7 mouse cellular contexts compared by ENCODE assay signal in genomic region chr17:5813863-5814640, GRCm38 (mm10). TPM values are rescaled to one million over a fixed set of nuclear protein-coding genes. Genes with fewer than 3 reads are reported as not detected.
DNase-seq lines count a peak whose midpoint lies in the region; ATAC-seq and TF ChIP-seq lines count a peak whose summit lies in the region.

No protein-coding gene starts in this region.

- peak; percentile 61 for TF ChIP-seq EP300 in CH12.LX (IDR thresholded peaks at IDR 0.05; ENCODE audit: low read length)

- no peak overlapping the region for H3K4me3 ChIP-seq in lung, embryonic 15.5 days
- no peak overlapping the region for H3K4me3 ChIP-seq in CH12.LX (replicated peaks in 1 of 3; ENCODE audit: low read depth in 2 of 3, low read length in 2 of 3, poor library complexity in 1 of 3)
- no peak overlapping the region for H3K4me3 ChIP-seq in layer of hippocampus, adult 2 months
- H3K4me3 ChIP-seq in midbrain, embryonic 16.5 days (ENCODE audit: low read depth, low read length) = no peak overlapping the region

- TF ChIP-seq CTCF in CH12.LX (conservative IDR thresholded peaks at IDR 0.05 in 1 of 2, IDR thresholded peaks at IDR 0.05 in 1 of 2; ENCODE audit: low read depth in 2 of 2, low read length in 2 of 2) = no peak
- TF ChIP-seq CTCF in layer of hippocampus, adult 2 months (conservative IDR thresholded peaks at IDR 0.05) = no peak

- dilution Hi-C loops in CH12.LX (cut with MboI; ENCODE audit: extremely low pct_ligation_motif_present, extremely low pct_unique_long_range_greater_than_20kb, low sequenced_read_pairs) = no loop called here

- peaks cover 12% of the 10 kb centered on the region for H3K4me1 ChIP-seq in lung, embryonic 15.5 days
- H3K4me1 ChIP-seq in CH12.LX (ENCODE audit: control insufficient read depth in 1 of 2, insufficient read depth in 2 of 2) = peaks cover 3 to 21% of the 10 kb centered on the region in 2 experiments
- no peaks in the 10 kb centered on the region for H3K4me1 ChIP-seq in midbrain, embryonic 16.5 days (ENCODE audit: control insufficient read depth, insufficient read depth, low read length)

- no peaks in the 10 kb centered on the region for H3K36me3 ChIP-seq in lung, embryonic 15.5 days
- H3K36me3 ChIP-seq in CH12.LX (replicated peaks in 1 of 2; ENCODE audit: control insufficient read depth in 1 of 2, insufficient read depth in 1 of 2, low read length in 1 of 2) = no peaks in the 10 kb centered on the region
- no peaks in the 10 kb centered on the region for H3K36me3 ChIP-seq in midbrain, embryonic 16.5 days (ENCODE audit: control insufficient read depth, insufficient read depth, low read length)

- no peak for ATAC-seq in lung, embryonic 15.5 days (ENCODE audit: borderline replicate concordance, extremely low read depth, low FRiP score, low TSS enrichment)
- ATAC-seq in megakaryocyte, adult 5-6 weeks (ENCODE audit: poor library complexity, severe bottlenecking) = peak; percentile 78
- ATAC-seq in midbrain, embryonic 16.5 days = no peak

- no peaks in the 10 kb centered on the region for H3K79me2 ChIP-seq in CH12.LX (replicated peaks; ENCODE audit: control insufficient read depth, extremely low read depth, insufficient read depth, poor library complexity, severe bottlenecking)

- DNase-seq in lung, postnatal 14 days = no peak
- peak; percentile 71 for DNase-seq in CH12.LX (ENCODE audit: extremely low read depth)
- DNase-seq in adrenal gland, adult 8-10 months = peak; percentile 44
- DNase-seq in layer of hippocampus, adult 2 months (ENCODE audit: low spot score in 2 of 2) = no peak

- no peak overlapping the region for H3K4me2 ChIP-seq in lung, embryonic 15.5 days
- no peak overlapping the region for H3K4me2 ChIP-seq in CH12.LX (ENCODE audit: insufficient read depth, low read depth, poor library complexity, severe bottlenecking)
- no peak overlapping the region for H3K4me2 ChIP-seq in midbrain, embryonic 16.5 days (ENCODE audit: low read length)

- TF ChIP-seq POLR2A in CH12.LX (IDR thresholded peaks at IDR 0.05; ENCODE audit: low read depth, low read length) = no peak

- TF ChIP-seq RAD21 in CH12.LX (IDR thresholded peaks at IDR 0.05; ENCODE audit: low read depth, low read length) = no peak; the same call in 1 of the 2 replicates

- 52% methylated on average over 8 of the region's 8 CpGs for WGBS in lung, embryonic 15.5 days
- WGBS in midbrain, embryonic 16.5 days = 61% methylated on average over 8 of the region's 8 CpGs

- in situ Hi-C loops in CH12.LX (cut with MboI; ENCODE audit: low pct_ligation_motif_present, low pct_unique_long_range_greater_than_20kb, low sequenced_read_pairs) = no loop called here

- no peaks in the 10 kb centered on the region for H3K9me3 ChIP-seq in lung, embryonic 15.5 days
- peaks cover 3% of the 10 kb centered on the region for H3K9me3 ChIP-seq in CH12.LX (replicated peaks; ENCODE audit: low read length)
- no peaks in the 10 kb centered on the region for H3K9me3 ChIP-seq in midbrain, embryonic 16.5 days (replicated peaks; ENCODE audit: control insufficient read depth, low read length, poor library complexity, severe bottlenecking)

- H3K27me3 ChIP-seq in lung, embryonic 15.5 days = no peaks in the 10 kb centered on the region
- no peaks in the 10 kb centered on the region for H3K27me3 ChIP-seq in CH12.LX (replicated peaks)
- H3K27me3 ChIP-seq in midbrain, embryonic 16.5 days (ENCODE audit: control insufficient read depth, insufficient read depth, low read depth, low read length) = no peaks in the 10 kb centered on the region

- H3K27ac ChIP-seq in lung, embryonic 15.5 days = peak overlapping the region; percentile 15; the same call in 1 of the 2 replicates
- H3K27ac ChIP-seq in CH12.LX (ENCODE audit: insufficient read depth, low read depth) = no peak overlapping the region
- no peak overlapping the region for H3K27ac ChIP-seq in layer of hippocampus, adult 2 months
- no peak overlapping the region for H3K27ac ChIP-seq in midbrain, embryonic 16.5 days (ENCODE audit: low read length)

- H3K9ac ChIP-seq in lung, embryonic 15.5 days = no peak overlapping the region
- H3K9ac ChIP-seq in CH12.LX (ENCODE audit: insufficient read depth, low read depth) = no peak overlapping the region
- no peak overlapping the region for H3K9ac ChIP-seq in midbrain, embryonic 16.5 days (ENCODE audit: low read depth, low read length)

TF ChIP-seq in CH12.LX, 34 proteins besides CTCF, POLR2A, EP300 and RAD21:
- no peak for TF ChIP-seq ZKSCAN1 (IDR thresholded peaks at IDR 0.05; ENCODE audit: borderline replicate concordance, low read depth, low read length)
- TF ChIP-seq MAFK (IDR thresholded peaks at IDR 0.05; ENCODE audit: insufficient replicate concordance, low read length) = no peak
- TF ChIP-seq MYC (IDR thresholded peaks at IDR 0.05; ENCODE audit: low read depth, low read length) = 0 out of 2 replicates have a peak, but pooled peaks have one; percentile 12
- TF ChIP-seq JUN (IDR thresholded peaks at IDR 0.05; ENCODE audit: insufficient read depth, low read depth, low read length) = peak; percentile 35; the same call in 1 of the 2 replicates
- peak; percentile 66 for TF ChIP-seq MEF2A (IDR thresholded peaks at IDR 0.05; ENCODE audit: borderline replicate concordance, low read depth, low read length)
- peak; percentile 63; the same call in 1 of the 2 replicates for TF ChIP-seq IRF4 (IDR thresholded peaks at IDR 0.05; ENCODE audit: low read depth, low read length)
- peak; percentile 67; the same call in 1 of the 2 replicates for TF ChIP-seq BHLHE40 (IDR thresholded peaks at IDR 0.05; ENCODE audit: low read depth, low read length)
- peak; percentile 55; the same call in 1 of the 2 replicates for TF ChIP-seq ELF1 (IDR thresholded peaks at IDR 0.05; ENCODE audit: low read depth, low read length)
- 0 out of 2 replicates have a peak, but pooled peaks have one; percentile 27 for TF ChIP-seq JUND (conservative IDR thresholded peaks at IDR 0.05; ENCODE audit: low read depth, low read length)
- TF ChIP-seq ETS1 (conservative IDR thresholded peaks at IDR 0.05; ENCODE audit: low read depth, low read length) = peak; percentile 66

RNA-seq across cellular contexts. Expression of gene Snx9, which starts 27.1 kb away (rescaled TPM):
- 28.2 and 29.5 TPM in 2 replicates for polyA plus RNA-seq in lung, embryonic 15.5 days (2015; fragmentation: Nextera tagmentation; extraction: Ambion mirVana)
- total RNA-seq in CH12.LX (2012; rRNA removed) (17.1 TPM in 2 replicates), CH12.LX (2014; rRNA removed) (16.3 and 17.0 TPM in 2 replicates)
- polyA plus RNA-seq in CH12.LX (2012; ENCODE audit: insufficient read length, low read depth) = 26.3 and 29.7 TPM in 2 replicates
- 10 to 100 TPM; 46.3 to 61.4 (median 52.9) TPM for total RNA-seq in adrenal gland, adult 8-10 months (2022)
- total RNA-seq in megakaryocyte, adult 5-6 weeks (2015) = 51.4 and 51.8 TPM in 2 replicates
- 36.6 and 37.1 TPM in 2 replicates for total RNA-seq in megakaryocyte, adult 5-6 weeks (2017)
- 10 to 100 TPM; 15.6 to 16.1 TPM for total RNA-seq in layer of hippocampus, adult 2 months (2021)
- 5.6 and 5.9 TPM in 2 replicates for polyA plus RNA-seq in midbrain, embryonic 16.5 days (2015; fragmentation: Nextera tagmentation; extraction: Ambion mirVana)

Comparison
In these comparisons a context has a peak if more than half of its experiments do, and no peak if none do; other contexts are left out.
1. DNase-seq: peak in CH12.LX (single experiment) and adrenal gland, adult 8-10 months (single experiment); none in lung, postnatal 14 days (single experiment) and layer of hippocampus, adult 2 months (0 of 2).